Mouse (Mus musculus) embryonic fibroblast, embryonic 13.5 days (primary cell): ENCODE results near the gene Tcea2.

ENCODE experiments used
- CTCF ChIP-seq: IDR thresholded peaks from 2 replicates; pipeline ENCODE4 v1.5.1; 2011; ENCODE audit warnings: mild to moderate bottlenecking, control low read depth, low read length, moderate library complexity, borderline replicate concordance; ENCODE audit not compliant: insufficient read depth
- POLR2A ChIP-seq: IDR thresholded peaks from 2 replicates; pipeline ENCODE4 v1.6.1; 2011; ENCODE audit warnings: low read depth, mild to moderate bottlenecking, control low read depth, low read length, moderate library complexity

GRCm38 (mm10) chr2:181646626-181647472 is 33.3 kb upstream of the Tcea2 start:
- TF ChIP-seq POLR2A = no peak
- no peak for TF ChIP-seq CTCF
